Mouse (Mus musculus): ENCODE results near the gene Iqcc.

DNA sequence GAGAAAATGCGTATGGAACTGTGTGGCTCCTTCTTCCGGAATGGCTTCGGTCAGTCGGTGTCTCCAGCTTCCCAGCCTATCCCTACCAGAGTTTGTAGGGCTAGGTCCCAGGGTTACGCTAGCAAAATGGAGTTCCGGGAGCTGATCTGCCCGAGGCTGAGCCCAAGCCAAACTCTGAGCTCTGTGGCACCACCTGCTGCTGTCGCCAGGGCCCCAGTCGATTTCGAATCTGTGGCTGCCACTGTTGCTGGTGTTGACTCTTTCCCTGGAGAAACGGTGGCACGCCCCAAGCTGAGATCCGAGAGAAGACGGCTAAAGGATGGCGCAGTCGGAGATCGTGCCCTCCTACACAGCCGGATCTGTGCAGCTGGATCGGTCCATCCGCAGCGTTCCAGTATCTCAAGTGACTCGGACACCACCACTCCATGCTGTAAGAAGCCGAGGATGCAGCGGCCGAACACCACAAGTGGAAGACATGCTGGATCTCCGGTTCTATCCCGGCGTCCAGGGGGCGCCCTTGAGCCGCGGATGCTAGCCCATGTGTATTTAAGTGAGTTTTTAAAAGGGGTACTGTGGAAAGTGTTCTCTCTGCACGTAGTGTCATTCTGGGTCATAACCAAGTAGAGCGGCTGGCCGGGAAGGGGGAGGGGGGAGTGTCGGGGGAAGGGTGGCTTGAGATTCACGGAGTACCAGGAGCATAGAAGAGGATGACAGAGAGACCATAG lies 33.9 kb downstream of the Iqcc start:
- peak; percentile 8; the same call in 1 of the 2 replicates for TF ChIP-seq POLR2A (IDR thresholded peaks at IDR 0.05; ENCODE audit: borderline replicate concordance, control insufficient read depth, low read depth, low read length)
- TF ChIP-seq CTCF (IDR thresholded peaks at IDR 0.05; ENCODE audit: control insufficient read depth, insufficient read depth, low read length) = peak; percentile 76
